Mouse (Mus musculus) megakaryocyte, embryonic 14.5 days (primary cell): ENCODE measurements at regions not wholly inside any gene's neighbourhood (a gene's known extent, or its start where the extent isn't known, plus 50 kb on each side); places are given as distances from the start of the nearest gene placed in this dataset.

Experiments used
- H3K27me3 ChIP-seq: replicated peaks from 2 replicates; pipeline ENCODE3; 2012; ENCODE audit warnings: inconsistent platforms
- H3K36me3 ChIP-seq: replicated peaks from 2 replicates; pipeline ENCODE3; 2012; ENCODE audit warnings: low read length, inconsistent platforms, mixed read lengths
- H3K4me1 ChIP-seq: 2 replicates; pipeline ENCODE4 v1.6.1; 2012; ENCODE audit warnings: inconsistent platforms
- H3K4me3 ChIP-seq: replicated peaks from 2 replicates; pipeline ENCODE3; 2012; ENCODE audit warnings: moderate library complexity, mild to moderate bottlenecking, inconsistent platforms
- H3K9me3 ChIP-seq: 2 replicates; pipeline ENCODE4 v1.6.1; 2012; ENCODE audit warnings: inconsistent platforms
- FLI1 ChIP-seq: IDR thresholded peaks from 2 replicates; pipeline ENCODE4 v1.6.1; 2012; ENCODE audit warnings: low read length, inconsistent platforms, mixed read lengths
- GATA1 ChIP-seq: IDR thresholded peaks from 3 replicates; pipeline ENCODE4 v1.6.1; 2012; ENCODE audit warnings: mixed read lengths, low read length, inconsistent platforms, borderline replicate concordance

DNA sequence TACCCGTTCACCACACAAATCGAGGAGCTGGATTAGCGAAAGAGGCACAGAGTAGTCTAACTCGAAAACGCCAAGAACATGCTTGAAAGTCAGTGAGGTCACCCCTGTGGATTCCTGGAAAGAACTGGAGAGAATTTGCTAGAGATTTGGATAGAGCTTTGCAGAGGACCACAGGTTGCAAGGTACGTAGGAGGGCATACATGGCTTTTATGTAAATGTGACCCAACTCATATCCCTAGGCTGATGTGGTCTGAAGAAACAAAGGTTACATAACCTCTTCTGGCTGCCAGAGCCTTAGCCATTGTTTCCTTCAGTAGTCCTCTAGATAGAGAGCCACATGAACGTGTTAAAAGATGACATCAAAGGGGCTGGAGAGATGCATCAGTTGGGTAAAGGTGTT, 525.7 kb upstream of the Sox9 start:
- TF ChIP-seq GATA1 = no peak
- Histone ChIP-seq H3K9me3 (peaks cover 9% of the 10 kb centered on the region; the same call in 1 of the 2 replicates), H3K4me1 (no peaks in the 10 kb centered on the region), H3K36me3 (no peaks in the 10 kb centered on the region), H3K27me3 (no peaks in the 10 kb centered on the region), H3K4me3 (no peak overlapping the region)

- Histone ChIP-seq H3K4me3 (no peak overlapping the region), H3K27me3 (no peaks in the 10 kb centered on the region)
- no peak for TF ChIP-seq GATA1
- no peak for TF ChIP-seq FLI1
These were observed 517.9 kb upstream of the Sox9 start for GRCm38 (mm10) chr11:112264077-112264476.

DNA sequence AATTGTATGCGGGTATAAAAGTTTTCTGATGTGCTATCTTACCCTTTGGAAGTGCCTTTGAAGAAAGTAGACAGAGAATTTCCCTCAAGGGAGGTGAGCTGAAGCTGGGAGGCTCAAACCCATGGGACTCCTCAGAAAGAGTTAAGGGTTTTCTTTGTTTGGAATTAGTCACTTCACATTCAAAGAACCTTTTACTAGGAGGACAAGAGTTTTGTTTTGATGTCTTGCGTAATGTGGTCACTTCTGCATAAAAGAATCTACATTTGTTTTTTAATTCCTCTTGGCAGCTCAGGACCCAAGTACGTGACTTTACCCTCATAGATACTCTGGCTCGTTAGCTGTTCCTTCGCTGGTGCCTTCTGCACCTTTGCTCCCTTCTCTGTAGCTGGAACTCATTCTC, 511.1 kb upstream of the Sox9 start:
- Histone ChIP-seq H3K4me3 (no peak overlapping the region), H3K27me3 (no peaks in the 10 kb centered on the region), H3K9me3 (peaks cover 37% of the 10 kb centered on the region), H3K36me3 (no peaks in the 10 kb centered on the region), H3K4me1 (no peaks in the 10 kb centered on the region)
- TF ChIP-seq GATA1 (no peak), FLI1 (no peak)

More at GRCm38 (mm10) chr11:112264077-112264476, 517.9 kb upstream of the Sox9 start:
- no peaks in the 10 kb centered on the region for H3K4me1 ChIP-seq
- H3K36me3 ChIP-seq = no peaks in the 10 kb centered on the region
- H3K9me3 ChIP-seq = peaks cover 16% of the 10 kb centered on the region

DNA sequence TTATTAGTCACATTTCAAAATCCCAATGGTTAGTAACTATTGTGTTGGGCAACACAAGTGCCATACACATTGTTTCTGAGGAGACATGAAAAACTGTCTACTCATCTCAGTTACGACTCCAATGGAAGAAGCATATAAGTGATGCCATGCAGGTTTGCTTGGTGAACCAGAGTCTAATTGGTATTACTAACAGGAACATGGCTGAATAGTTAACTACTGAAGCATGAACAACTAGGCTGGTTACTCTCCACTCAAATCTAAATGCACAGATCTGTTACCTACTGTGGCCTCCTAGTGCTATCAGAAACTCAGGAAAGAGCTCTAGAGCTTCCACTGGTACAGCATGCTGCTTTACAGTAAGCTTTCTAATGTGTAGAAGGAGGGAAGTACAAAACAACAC, 503.5 kb upstream of the Sox9 start:
- Histone ChIP-seq H3K9me3 (peaks cover 31% of the 10 kb centered on the region), H3K4me3 (no peak overlapping the region), H3K36me3 (no peaks in the 10 kb centered on the region), H3K4me1 (no peaks in the 10 kb centered on the region), H3K27me3 (no peaks in the 10 kb centered on the region)
- TF ChIP-seq GATA1 (no peak), FLI1 (no peak)

GRCm38 (mm10) chr11:112282911-112283310, 499.1 kb upstream of the Sox9 start:
- Histone ChIP-seq H3K27me3 (no peaks in the 10 kb centered on the region), H3K4me3 (no peak overlapping the region), H3K36me3 (no peaks in the 10 kb centered on the region), H3K9me3 (peaks cover 26% of the 10 kb centered on the region), H3K4me1 (no peaks in the 10 kb centered on the region)
- TF ChIP-seq GATA1 (no peak), FLI1 (no peak)

GRCm38 (mm10) chr11:112298901-112299341, 483.1 kb upstream of the Sox9 start:
- H3K27me3 ChIP-seq = no peaks in the 10 kb centered on the region
- peaks cover 11% of the 10 kb centered on the region; the same call in 1 of the 2 replicates for H3K9me3 ChIP-seq
- no peak for TF ChIP-seq GATA1
- no peak for TF ChIP-seq FLI1

DNA sequence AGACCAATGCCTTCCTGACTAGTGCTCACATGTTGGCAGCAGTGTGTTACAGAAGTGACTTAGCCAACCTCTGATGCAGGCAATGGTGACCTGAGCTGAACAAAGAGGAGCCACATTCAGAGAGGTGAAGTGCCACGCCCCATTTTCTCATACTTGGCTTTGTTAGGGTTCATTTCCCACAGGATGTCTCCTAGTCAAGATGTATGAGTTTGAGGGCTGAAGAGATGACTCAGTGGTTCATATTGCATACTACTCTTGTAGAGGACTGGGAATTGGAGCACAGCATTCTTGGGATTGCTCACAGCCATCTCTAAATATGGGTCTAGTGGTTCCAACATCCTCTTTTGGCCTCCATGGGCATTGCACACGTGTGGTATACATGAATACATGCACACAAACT, 478.9 kb upstream of the Sox9 start:
- TF ChIP-seq GATA1 = no peak
- no peak for TF ChIP-seq FLI1
- H3K4me3 ChIP-seq = no peak overlapping the region
- H3K4me1 ChIP-seq = no peaks in the 10 kb centered on the region
- peaks cover 17% of the 10 kb centered on the region; the same call in 1 of the 2 replicates for H3K9me3 ChIP-seq
- no peaks in the 10 kb centered on the region for H3K27me3 ChIP-seq
- no peaks in the 10 kb centered on the region for H3K36me3 ChIP-seq

More at GRCm38 (mm10) chr11:112298901-112299341, 483.1 kb upstream of the Sox9 start:
- no peaks in the 10 kb centered on the region for H3K4me1 ChIP-seq
- H3K36me3 ChIP-seq = no peaks in the 10 kb centered on the region
- no peak overlapping the region for H3K4me3 ChIP-seq

DNA sequence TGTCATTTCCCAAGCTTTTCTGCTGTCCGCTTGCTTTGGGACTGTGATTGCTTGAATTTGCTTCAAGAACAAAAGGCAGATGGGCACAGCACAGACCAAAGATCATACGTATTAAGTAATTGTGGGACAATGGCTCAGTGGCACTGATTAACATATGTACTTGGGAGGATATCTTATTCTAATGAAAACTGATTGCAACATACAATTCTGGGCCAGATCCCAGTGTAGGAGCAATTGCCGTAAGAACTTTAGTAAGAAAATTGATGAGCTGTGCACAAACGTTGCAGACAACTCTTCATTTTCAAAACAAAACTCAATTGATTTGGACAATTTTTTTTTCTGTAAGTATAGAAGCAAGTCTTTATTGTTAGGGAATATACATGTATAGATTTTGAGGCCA, 456.2 kb upstream of the Sox9 start:
- Histone ChIP-seq H3K36me3 (no peaks in the 10 kb centered on the region), H3K4me3 (no peak overlapping the region), H3K9me3 (no peaks in the 10 kb centered on the region), H3K4me1 (no peaks in the 10 kb centered on the region), H3K27me3 (no peaks in the 10 kb centered on the region)
- TF ChIP-seq GATA1 (no peak), FLI1 (no peak)

DNA sequence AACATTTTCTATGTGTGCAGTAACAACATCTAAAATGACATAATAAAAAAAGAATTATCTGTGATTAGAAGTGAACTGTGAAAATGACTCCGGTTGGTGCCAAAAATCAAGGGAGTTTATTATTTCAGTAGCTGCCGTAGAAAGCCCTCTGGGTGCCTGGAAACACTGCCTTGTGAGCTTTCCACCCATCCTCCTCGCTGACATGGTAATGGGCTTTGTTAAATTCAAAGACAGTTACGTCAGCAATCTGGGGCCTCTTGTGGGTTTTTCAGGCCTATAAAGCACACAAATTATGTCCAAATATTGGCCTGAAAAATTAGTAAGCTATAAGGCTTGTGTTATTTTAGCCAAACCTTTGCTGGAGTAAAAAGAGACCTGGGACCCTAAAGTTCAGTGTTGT, 454.4 kb upstream of the Sox9 start:
- H3K4me1 ChIP-seq = no peaks in the 10 kb centered on the region
- no peak overlapping the region for H3K4me3 ChIP-seq
- no peaks in the 10 kb centered on the region for H3K9me3 ChIP-seq
- no peaks in the 10 kb centered on the region for H3K27me3 ChIP-seq
- TF ChIP-seq FLI1 = no peak
- TF ChIP-seq GATA1 = no peak
- no peaks in the 10 kb centered on the region for H3K36me3 ChIP-seq

- Histone ChIP-seq H3K9me3 (peaks cover 17% of the 10 kb centered on the region), H3K4me1 (no peaks in the 10 kb centered on the region), H3K4me3 (no peak overlapping the region), H3K27me3 (no peaks in the 10 kb centered on the region), H3K36me3 (no peaks in the 10 kb centered on the region)
- TF ChIP-seq GATA1 (no peak), FLI1 (no peak)
These were observed 436.9 kb upstream of the Sox9 start for GRCm38 (mm10) chr11:112345133-112345532.

- H3K4me1 ChIP-seq = no peaks in the 10 kb centered on the region
- H3K4me3 ChIP-seq = no peak overlapping the region
- no peaks in the 10 kb centered on the region for H3K36me3 ChIP-seq
- H3K9me3 ChIP-seq = peaks cover 17% of the 10 kb centered on the region
- TF ChIP-seq GATA1 (no peak), FLI1 (no peak)
- no peaks in the 10 kb centered on the region for H3K27me3 ChIP-seq
These were observed 436.4 kb upstream of the Sox9 start for GRCm38 (mm10) chr11:112345586-112345985.
